Mouse (Mus musculus) G1E (cell line): ENCODE results near the gene Dydc1.

Experiments
- CTCF ChIP-seq: IDR thresholded peaks from 2 replicates; pipeline ENCODE4 v1.5.1; 2012; ENCODE audit warnings: low read depth, low read length, inconsistent platforms, mixed read lengths
- GATA1 ChIP-seq: IDR thresholded peaks from 2 replicates; pipeline ENCODE4 v1.6.1; 2012; ENCODE audit warnings: borderline replicate concordance, low read length, inconsistent platforms, mixed read lengths

DNA sequence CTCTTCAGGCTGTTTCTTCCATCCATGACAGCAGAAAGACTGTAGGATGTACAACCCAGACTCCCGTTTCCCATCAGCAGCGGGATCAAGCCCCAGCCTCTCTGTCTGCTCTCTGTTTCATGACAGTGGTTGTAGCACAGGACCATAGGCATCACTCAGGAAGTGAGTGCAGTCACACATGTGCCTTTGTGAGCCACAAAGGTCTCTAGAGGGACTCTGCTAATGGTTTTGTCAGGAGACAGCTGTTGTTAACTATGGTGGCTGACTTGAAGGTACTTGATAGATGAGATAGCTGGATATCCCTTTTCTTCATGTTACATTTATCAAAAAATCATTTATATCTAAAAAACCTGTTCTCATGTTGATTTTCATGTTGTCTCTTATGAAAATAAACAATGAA, 9.7 kb downstream of the Dydc1 start:
- no peak for TF ChIP-seq CTCF
- no peak for TF ChIP-seq GATA1
